Mouse (Mus musculus) embryonic facial prominence, embryonic 11.5 days (tissue): ENCODE measurements around the gene Ezh2. TPM values are rescaled to one million over a fixed set of nuclear protein-coding genes. Genes with fewer than 3 reads are reported as not detected.

ENCODE experiments used
- polyA plus RNA-seq: library from polyadenylated mRNA; unstranded; fragments of >200 nt; fragmentation: Nextera tagmentation; extraction: Ambion mirVana; gene quantifications from 2 replicates; pipeline ENCODE4 v1.2.1, GENCODE M21; 2014

Ezh2 gene
- polyA plus RNA-seq, 1 experiment from 2014 or later, result 206 TPM

Other genes with a start within 250 kb of the Ezh2 start
- gene Cul1, start 141.9 kb downstream of the Ezh2 start, polyA plus RNA-seq, result 179 and 182 TPM in 2 replicates
- gene Pdia4, start 218.1 kb upstream of the Ezh2 start, polyA plus RNA-seq, result 324 and 338 TPM in 2 replicates
- 5.5 and 5.9 TPM in 2 replicates for gene Zfp786, start 235.5 kb upstream of the Ezh2 start, polyA plus RNA-seq
- gene Zfp398, start 240.3 kb upstream of the Ezh2 start, polyA plus RNA-seq, result 6.4 and 6.5 TPM in 2 replicates